Mouse (Mus musculus) brain, embryonic 14.5 days (tissue): ENCODE measurements around the gene Ankle1. TPM values are rescaled to one million over a fixed set of nuclear protein-coding genes. Genes with fewer than 3 reads are reported as not detected.
A peak's percentile ranks its signal among the peaks of the same experiment; 100 is the strongest.
"Not testable (repeated sequence)": the region's sequence is repeated elsewhere in the genome, so short reads cannot be mapped to it uniquely, and the experiment has no call there.

Source experiments
- DNase-seq: peaks from one replicate; pipeline ENCODE4 v3.0.0-alpha.2; 2011; ENCODE audit warnings: low read depth
- CTCF ChIP-seq: fragments of 200-500 bp; IDR thresholded peaks from 2 replicates; pipeline ENCODE4 v1.5.1; 2012; ENCODE audit warnings: inconsistent platforms, mild to moderate bottlenecking, moderate library complexity, borderline replicate concordance; ENCODE audit not compliant: insufficient read depth, insufficient read length; ENCODE audit errors: extremely low read depth
- POLR2A ChIP-seq: fragments of 200-500 bp; IDR thresholded peaks from 2 replicates; pipeline ENCODE4 v1.6.1; 2012; ENCODE audit warnings: mild to moderate bottlenecking, inconsistent platforms, borderline replicate concordance; ENCODE audit not compliant: poor library complexity, insufficient read depth, insufficient read length, severe bottlenecking; ENCODE audit errors: extremely low read depth
- polyA plus RNA-seq: library from polyadenylated mRNA; depleted of rRNA; stranded (reverse); fragments of >200 nt; gene quantifications from 2 replicates; pipeline ENCODE4 v1.2.3, GENCODE M21; 2012

Gene Ankle1
- polyA plus RNA-seq, 1 experiment: 12.1 TPM

DNA sequence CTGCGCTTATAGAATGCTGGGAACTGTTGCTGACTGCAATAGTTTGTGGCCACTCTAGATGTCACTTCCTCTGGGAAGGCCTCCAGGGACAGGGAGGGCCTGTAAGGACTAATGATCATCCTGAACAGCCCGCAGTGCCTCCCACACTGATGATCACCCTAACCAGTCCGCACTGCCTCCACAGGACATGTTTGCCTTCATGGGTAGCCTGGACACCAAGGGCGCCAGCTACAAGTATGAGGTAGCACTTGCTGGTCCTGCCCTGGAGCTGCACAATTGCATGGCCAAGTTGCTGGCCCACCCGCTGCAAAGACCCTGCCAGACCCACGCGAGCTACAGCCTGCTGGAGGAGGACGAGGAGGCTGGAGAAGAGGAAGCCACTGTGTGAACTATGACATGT lies 1.8 kb upstream of the Ankle1 start:
- TF ChIP-seq CTCF (no peak), POLR2A (no peak)
- no peak for DNase-seq

DNA sequence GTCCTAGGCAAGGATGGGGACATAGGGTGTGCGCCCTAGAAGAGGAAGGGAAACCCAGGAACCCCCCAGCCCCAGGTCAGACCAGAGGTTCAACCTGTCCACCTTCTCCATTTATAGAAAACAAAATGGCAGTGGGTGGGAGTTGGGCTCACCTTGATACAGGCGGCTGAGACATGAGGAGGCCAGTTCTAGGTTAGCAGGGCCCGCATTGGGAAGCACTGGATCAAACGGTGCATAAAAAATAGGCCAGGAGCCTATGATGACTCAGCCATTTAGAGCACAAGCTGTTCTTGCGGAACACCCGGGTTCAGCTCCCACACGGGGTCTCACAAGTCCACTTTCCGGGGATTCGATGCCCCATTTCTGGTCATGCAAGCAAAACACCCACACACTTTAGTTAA lies 859 bp upstream of the Ankle1 start:
- TF ChIP-seq CTCF (no peak), POLR2A (no peak)
- DNase-seq: peak; percentile 11

DNA sequence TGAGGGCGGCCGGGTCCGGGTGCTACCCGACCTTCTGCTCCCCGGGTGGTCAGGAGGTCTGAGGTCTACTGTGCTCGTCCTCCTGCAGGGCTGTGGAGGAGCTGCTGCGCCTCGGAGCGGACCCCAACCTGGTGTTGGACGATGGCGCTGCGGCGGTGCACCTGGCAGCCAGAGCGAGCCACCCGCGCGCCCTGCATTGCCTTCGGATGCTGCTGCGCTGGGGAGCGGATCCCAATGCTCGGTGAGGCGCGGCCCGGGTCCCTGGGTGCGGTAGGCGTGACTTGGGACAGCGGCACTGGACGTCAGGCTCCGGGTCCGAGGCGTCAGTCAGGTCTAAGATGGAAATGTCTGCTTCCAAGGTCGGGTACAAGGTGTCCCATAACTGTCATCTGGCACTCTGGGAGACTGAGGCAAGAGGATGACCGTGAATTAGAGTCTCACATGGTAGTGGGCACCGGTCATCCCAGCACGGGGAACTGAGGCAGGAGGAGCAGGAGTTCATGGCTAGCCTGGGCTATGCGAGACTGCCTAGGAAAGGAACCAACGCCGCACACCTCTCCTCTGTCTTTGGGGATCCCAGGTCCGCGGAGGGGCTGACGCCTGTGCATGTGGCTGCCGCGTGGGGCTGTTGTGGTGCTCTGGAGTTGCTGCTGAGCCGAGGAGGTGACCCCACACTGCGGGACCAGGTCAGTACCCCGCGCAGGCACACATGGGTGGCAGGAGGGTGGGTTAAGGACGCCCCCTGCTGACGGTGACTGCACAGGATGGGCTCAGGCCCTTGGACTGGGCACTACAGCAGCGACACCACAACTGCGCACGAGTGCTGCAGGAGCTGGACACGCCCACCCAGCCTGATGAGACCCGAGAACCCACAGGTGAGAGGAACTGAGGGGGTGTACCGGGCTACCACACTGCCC lies 547 bp downstream of the Ankle1 start:
- TF ChIP-seq CTCF (peak; percentile 69), POLR2A (no peak)
- DNase-seq: peak; percentile 64

DNA sequence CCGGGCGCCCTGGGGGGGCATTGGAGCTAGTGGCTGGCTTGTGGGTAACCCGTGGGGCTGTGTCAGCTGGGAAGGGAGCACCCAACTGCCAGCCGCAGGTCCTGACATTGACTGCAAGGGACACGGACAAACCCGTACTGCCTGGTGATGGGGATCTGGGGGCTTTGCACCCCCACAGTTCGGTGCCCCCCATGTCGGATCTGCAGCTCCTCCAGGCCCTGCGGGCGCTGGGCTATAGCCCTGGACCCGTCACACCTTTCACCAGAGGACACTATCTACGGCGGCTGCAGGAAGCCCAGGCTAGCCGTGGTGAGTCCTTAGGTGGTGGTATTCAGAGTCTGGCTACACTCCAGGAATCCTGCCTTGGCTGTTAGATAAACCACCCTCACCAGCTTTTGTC lies 1.6 kb downstream of the Ankle1 start:
- DNase-seq: no peak
- TF ChIP-seq CTCF (no peak), POLR2A (no peak)

- no peak for DNase-seq
- TF ChIP-seq POLR2A: no peak
- TF ChIP-seq CTCF: no peak
Observed at GRCm38 (mm10) chr8:71408231-71408630, 2.4 kb downstream of the Ankle1 start.

DNA sequence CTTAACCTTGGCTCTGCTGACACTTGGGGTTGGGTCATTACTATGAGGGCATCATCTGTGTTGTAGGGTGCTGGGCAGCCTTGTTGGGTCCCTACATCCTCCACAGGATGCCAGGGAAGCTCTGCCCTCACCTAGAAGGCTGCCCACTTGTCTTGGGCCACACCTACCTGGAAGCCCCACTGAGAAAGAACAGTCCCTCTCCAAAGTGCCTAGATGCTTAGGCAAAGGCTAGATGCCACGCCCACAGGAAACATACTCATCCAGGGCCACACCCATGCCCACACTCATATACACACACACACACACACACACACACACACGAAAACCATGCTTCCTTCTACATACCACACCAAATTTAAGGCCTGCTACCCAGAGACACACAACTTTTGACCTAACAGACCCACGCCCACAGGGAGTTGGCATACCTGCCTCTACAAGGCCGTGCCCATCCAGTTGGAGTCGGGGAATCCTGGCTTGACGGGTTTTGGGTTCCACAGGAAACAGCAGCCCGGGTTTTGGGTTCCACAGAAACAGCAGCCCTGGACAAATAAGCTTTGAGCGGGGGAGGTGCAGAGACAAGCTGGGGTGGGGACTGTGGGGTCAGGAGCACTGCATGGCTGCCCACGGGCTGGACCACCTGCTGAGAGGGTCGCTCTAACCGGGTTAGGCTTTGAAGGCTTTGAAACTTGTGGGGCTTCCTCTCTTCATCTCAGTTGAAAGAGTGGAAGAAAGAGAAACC lies 5.9 kb downstream of the Ankle1 start:
- TF ChIP-seq POLR2A: no peak
- no peak for TF ChIP-seq CTCF

DNA sequence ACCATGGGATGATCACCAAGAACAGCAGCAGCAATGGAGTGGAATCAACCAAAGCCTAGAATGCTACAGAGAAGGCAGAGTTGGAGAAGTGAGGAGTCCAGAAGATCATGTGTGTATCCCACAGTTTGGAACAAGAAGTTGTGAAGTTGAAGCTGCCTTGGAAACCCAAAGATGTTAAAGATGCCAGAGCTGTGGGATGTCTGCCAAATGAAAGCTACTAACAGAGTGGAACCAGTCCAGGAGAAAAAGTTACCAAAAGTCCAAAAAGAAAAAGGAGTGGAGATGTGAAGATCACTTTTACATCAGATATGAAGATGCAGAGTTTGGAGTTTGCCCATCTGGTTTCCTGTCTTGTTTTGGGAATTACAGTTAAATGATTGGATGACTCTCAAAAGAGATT lies 16.3 kb downstream of the Ankle1 start:
- TF ChIP-seq POLR2A (no peak), CTCF (no peak)
- DNase-seq: no peak

More for the DNA sequence above, 5.9 kb downstream of the Ankle1 start:
- no peak for DNase-seq

DNA sequence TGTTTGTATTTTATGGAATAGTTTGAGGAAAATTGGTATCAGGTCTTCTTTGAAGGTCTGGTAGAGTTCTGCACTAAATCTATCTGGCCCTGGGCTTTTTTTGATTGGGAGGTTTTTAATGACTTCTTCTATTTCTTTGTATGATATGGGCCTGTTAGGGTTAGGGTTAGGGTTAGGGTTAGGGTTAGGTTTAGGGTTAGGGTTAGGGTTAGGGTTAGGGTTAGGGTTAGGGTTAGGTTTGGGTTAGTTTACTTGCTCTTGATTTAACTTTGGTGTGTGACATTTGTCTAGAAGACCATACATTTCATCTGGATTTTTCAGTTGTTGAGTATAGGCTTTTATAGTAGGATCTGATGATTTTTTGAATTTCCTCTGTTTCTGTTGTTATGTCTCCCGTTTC lies 27.1 kb downstream of the Ankle1 start:
- DNase-seq: not testable (repeated sequence)

- no peak for TF ChIP-seq CTCF
- TF ChIP-seq POLR2A: no peak
- DNase-seq: no peak
Observed at GRCm38 (mm10) chr8:71437041-71437440, 31.2 kb downstream of the Ankle1 start.

- TF ChIP-seq CTCF (peak; percentile 62), POLR2A (no peak)
- DNase-seq: peak; percentile 82
Observed at GRCm38 (mm10) chr8:71441404-71441803, 35.6 kb downstream of the Ankle1 start.

- DNase-seq: no peak
Observed at GRCm38 (mm10) chr8:71445096-71445495, 39.3 kb downstream of the Ankle1 start.

More at GRCm38 (mm10) chr8:71445096-71445495, 39.3 kb downstream of the Ankle1 start:
- TF ChIP-seq POLR2A (no peak), CTCF (no peak)
